In the genomic region with DNA sequence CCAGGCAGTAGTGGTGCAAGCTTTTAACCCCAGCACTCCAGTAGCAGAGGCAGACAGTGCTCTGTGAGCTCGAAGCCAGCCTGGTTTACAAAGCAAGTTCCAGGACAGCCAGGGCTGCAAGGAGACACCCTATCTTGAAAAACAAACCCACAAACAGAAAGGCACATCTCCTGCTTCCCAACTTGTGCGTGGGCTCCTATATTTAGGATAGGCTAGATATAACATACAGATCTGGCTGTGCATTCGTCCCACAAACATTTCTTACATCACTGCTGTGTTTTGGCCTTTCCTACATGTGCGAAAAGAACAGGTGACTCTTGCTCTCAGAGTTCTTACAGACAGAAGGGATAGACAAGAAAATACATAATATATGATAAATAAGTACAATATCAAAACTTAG, we compare ENCODE assay signal across 24 mouse cellular contexts.
"Had no signal": no experiment of that assay in that cellular context is flagged by ENCODE, and none has a peak within 500 bp of the region (broad histone marks: within the 10 kb centered on the region; RNA-seq: fewer than 3 reads in every experiment).

No protein-coding gene starts in this region.

- H3K27ac ChIP-seq: heart, adult 2 months; heart, embryonic 13.5 days; heart, embryonic 15.5 days; hindbrain, embryonic 13.5 days; hindbrain, embryonic 15.5 days; hindbrain, postnatal 0 days; kidney, embryonic 15.5 days; kidney, postnatal 0 days; limb, embryonic 13.5 days; limb, embryonic 15.5 days; liver, embryonic 12.5 days; liver, embryonic 14.5 days had no signal

- H3K4me3 ChIP-seq: heart, adult 2 months; heart, embryonic 13.5 days; heart, embryonic 15.5 days; hindbrain, embryonic 13.5 days; hindbrain, embryonic 15.5 days; kidney, embryonic 15.5 days; limb, embryonic 13.5 days; limb, embryonic 15.5 days; liver, embryonic 12.5 days had no signal

- DNase-seq: forebrain, postnatal 0 days; gastrocnemius, postnatal 14 days; gastrocnemius, postnatal 36 days; heart, adult 2 months; heart, postnatal 14 days; heart, postnatal 36 days; kidney, adult 11 months; kidney, adult 2 months; kidney, adult 9 months; kidney, postnatal 14 days; kidney, postnatal 36 days; layer of hippocampus, adult 9-11 months; layer of hippocampus, postnatal 36 days had no signal
